Comparison of ENCODE assay signal across 15 mouse cellular contexts in the genomic region with DNA sequence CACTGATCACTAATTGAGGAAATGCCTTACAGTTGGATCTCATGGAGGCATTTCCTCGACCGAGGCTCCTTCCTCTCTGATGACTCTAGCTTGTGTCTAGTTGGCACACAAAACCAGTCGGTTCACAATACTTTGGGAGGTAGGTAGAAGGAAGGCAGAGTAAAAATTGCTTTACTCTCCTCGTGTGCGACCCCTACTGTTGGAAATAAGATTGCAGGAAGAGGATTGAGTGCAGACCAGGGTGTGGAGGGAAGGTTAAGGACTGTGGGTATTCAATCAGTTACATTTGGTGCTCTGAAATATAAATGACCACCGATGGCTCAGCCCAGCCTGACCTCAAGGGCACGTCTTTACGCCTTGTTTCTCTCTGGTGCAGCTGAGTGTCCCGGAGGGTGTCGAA. TPM values are rescaled to one million over a fixed set of nuclear protein-coding genes. Genes with fewer than 3 reads are reported as not detected.
DNase-seq lines count a peak whose midpoint lies in the region; TF ChIP-seq lines count a peak whose summit lies in the region.
"Had no signal": no experiment of that assay in that cellular context is flagged by ENCODE, and none has a peak within 500 bp of the region (broad histone marks: within the 10 kb centered on the region; RNA-seq: fewer than 3 reads in every experiment).

No protein-coding gene starts in this region.

- no peak overlapping the region for H3K27ac ChIP-seq in layer of hippocampus, adult 2 months
- H3K27ac ChIP-seq in cortical plate, adult 2 months (ENCODE audit: insufficient read depth, low read length) = no peak overlapping the region
- H3K27ac ChIP-seq: embryonic facial prominence, embryonic 12.5 days; midbrain, embryonic 12.5 days; neural tube, embryonic 12.5 days had no signal

- TF ChIP-seq CTCF in layer of hippocampus, adult 2 months (conservative IDR thresholded peaks at IDR 0.05) = peak; percentile 65
- 0 out of 2 replicates have a peak, but pooled peaks have one; percentile 12 for TF ChIP-seq CTCF in cortical plate, adult 2 months (IDR thresholded peaks at IDR 0.05; ENCODE audit: extremely low read depth, insufficient read depth, low read length)

- H3K4me3 ChIP-seq in layer of hippocampus, adult 2 months = no peak overlapping the region
- H3K4me3 ChIP-seq in cortical plate, adult 2 months (ENCODE audit: insufficient read depth, low read length) = no peak overlapping the region
- H3K4me3 ChIP-seq: embryonic facial prominence, embryonic 12.5 days; midbrain, embryonic 12.5 days; neural tube, embryonic 12.5 days had no signal

- peak; percentile 21 for DNase-seq in embryo, embryonic 10 days (ENCODE audit: low spot score)
- no peak for DNase-seq in embryo, embryonic 10.5 days (ENCODE audit: low spot score)
- DNase-seq in layer of hippocampus, adult 2 months (ENCODE audit: low spot score in 2 of 2) = peak in 1 of 2 experiments; percentile 0
- DNase-seq in layer of hippocampus, postnatal 36 days = no peak
- DNase-seq in 3T3-L1 (ENCODE audit: low read depth, low spot score) = peak; percentile 7
- no peak for DNase-seq in urinary bladder, postnatal 10 days (ENCODE audit: low spot score)
- no peak for DNase-seq in neural tube, embryonic 10.5 days (ENCODE audit: extremely low spot score, low spot score)
- DNase-seq: cerebellum, adult 9-11 months; thymus, postnatal 36 days had no signal

- no peak for TF ChIP-seq POLR2A in cortical plate, adult 2 months (IDR thresholded peaks at IDR 0.05; ENCODE audit: extremely low read depth, insufficient read depth, low read length)

- no peaks in the 10 kb centered on the region for H3K4me1 ChIP-seq in cortical plate, adult 2 months (ENCODE audit: control insufficient read depth, insufficient read depth, low read length)
- H3K4me1 ChIP-seq: embryonic facial prominence, embryonic 12.5 days; midbrain, embryonic 12.5 days; neural tube, embryonic 12.5 days had no signal

RNA-seq across cellular contexts. Expression of gene Wif1, which starts 49.8 kb away (rescaled TPM):
- total RNA-seq in layer of hippocampus, adult 2 months (2021) = 1 to 10 TPM in 1 of 2 experiments, under 1 TPM in 1; 0.82 to 1.0 TPM
- 1 to 10 TPM in 1 of 2 experiments, under 1 TPM in 1; 0.63 to 1.4 TPM for total RNA-seq in layer of hippocampus, postnatal 36 days (2021)
- polyA plus RNA-seq in cortical plate, adult 2 months (2012; rRNA removed) = 0.72 and 0.81 TPM in 2 replicates
- total RNA-seq: MEL had no signal
- polyA plus RNA-seq: inflammation-experienced regulatory T-cells, adult 6 months had no signal

Comparison
In these comparisons a context has a peak if more than half of its experiments do, and no peak if none do; other contexts are left out.
1. DNase-seq: peak in embryo, embryonic 10 days (single experiment) and 3T3-L1 (single experiment); none in embryo, embryonic 10.5 days (single experiment), layer of hippocampus, postnatal 36 days (0 of 2), urinary bladder, postnatal 10 days (single experiment) and neural tube, embryonic 10.5 days (single experiment).